In genomic region chr13:48998591-48998990, GRCm38 (mm10) we compare ENCODE assay signal across 8 mouse cellular contexts. TPM values are rescaled to one million over a fixed set of nuclear protein-coding genes. Genes with fewer than 3 reads are reported as not detected.
A peak's percentile ranks its signal among the peaks of the same experiment; 100 is the strongest.
DNase-seq lines count a peak whose midpoint lies in the region.

No protein-coding gene starts in this region.

- intact Hi-C loops in heart, postnatal 25 days (cut with DNase I), result loop anchor here (2.0 to 5.0 kb wide), 3 partner anchors 56 to 344 kb away; no protein-coding TSS in a partner anchor
- intact Hi-C loops in heart, postnatal 36 days (cut with DNase I), result loop anchor here (2.0 to 5.0 kb wide), 6 partner anchors 81 to 346 kb away; no protein-coding TSS in a partner anchor

- peak; percentile 93 for DNase-seq in heart, adult 11 months
- no peak for DNase-seq in heart, postnatal 25 days (ENCODE audit: low spot score)
- peak; percentile 38 for DNase-seq in adrenal gland, adult 8-10 months
- peak; percentile 87 for DNase-seq in embryo, embryonic 11 days
- DNase-seq in heart, postnatal 36 days, result peak; percentile 61 to 64
- DNase-seq in layer of hippocampus, adult 9-11 months, result peak; percentile 54
- DNase-seq in lung, postnatal 25 days (ENCODE audit: low spot score), result peak; percentile 79
- DNase-seq in spleen, postnatal 10 days (ENCODE audit: low spot score in 2 of 2), result peak; percentile 37 to 56

RNA-seq across cellular contexts. Expression of gene Fam120a, which starts 30.8 kb away (rescaled TPM):
- total RNA-seq in heart, postnatal 25 days (2021), result 100 to 1,000 TPM; 110 to 116 TPM
- total RNA-seq in adrenal gland, adult 8-10 months (2022), result 100 to 1,000 TPM; 170 to 195 (median 182) TPM
- 100 to 1,000 TPM; 104 to 116 TPM for total RNA-seq in heart, postnatal 36 days (2021)
